Mouse (Mus musculus) liver, postnatal 0 days (tissue): ENCODE measurements around the gene Fanca.

Experiments used
- CTCF ChIP-seq: sonication (generic); IDR thresholded peaks from 2 replicates; pipeline ENCODE4 v1.5.1; 2016; ENCODE audit warnings: antibody characterized with exemption, low read depth
- EP300 ChIP-seq: IDR thresholded peaks from 2 replicates; pipeline ENCODE4 v1.6.1; 2016; ENCODE audit warnings: antibody characterized with exemption, low read depth, mild to moderate bottlenecking

DNA sequence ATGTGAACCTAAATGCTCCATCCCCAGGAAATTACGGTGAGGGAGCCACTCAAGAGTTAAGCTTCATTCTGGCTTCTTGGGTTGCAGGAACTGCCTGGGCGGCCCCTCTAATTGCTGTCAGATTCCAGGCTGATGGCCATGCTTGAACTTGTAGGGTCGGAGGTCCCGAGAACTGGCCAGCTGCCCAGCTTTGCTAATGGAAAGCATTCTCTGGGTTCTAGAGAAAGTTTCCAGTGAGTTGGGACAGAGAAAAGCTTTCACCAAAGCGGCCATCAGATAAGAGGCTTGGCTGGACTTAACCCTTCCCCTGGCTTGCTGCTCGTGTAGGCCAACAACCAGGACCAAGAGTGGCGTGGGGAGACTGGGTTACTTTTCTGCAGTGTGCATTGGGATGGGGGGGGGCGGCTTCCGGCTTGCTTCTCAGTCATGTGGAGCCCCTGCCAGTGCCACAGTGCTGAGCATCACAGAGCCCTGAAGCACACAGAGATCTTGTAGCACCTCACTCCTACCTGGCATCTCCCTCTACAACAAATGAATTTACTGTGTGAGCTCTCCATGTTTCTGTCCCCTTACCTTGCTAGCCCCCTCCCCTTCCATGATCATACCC, 30.0 kb upstream of the Fanca start:
- TF ChIP-seq CTCF (no peak), EP300 (no peak)
